Mouse (Mus musculus) C2C12 (cell line): ENCODE results near the gene Samd4b. TPM values are rescaled to one million over a fixed set of nuclear protein-coding genes. Genes with fewer than 3 reads are reported as not detected.

ENCODE experiments used
- H3K27me3 ChIP-seq: one replicate; pipeline ENCODE4 v1.6.1; 2011; ENCODE audit not compliant: control insufficient read depth, insufficient read depth, insufficient read length
- H3K36me3 ChIP-seq: one replicate; pipeline ENCODE4 v1.6.1; 2011; ENCODE audit not compliant: control insufficient read depth, insufficient read depth
- H3K4me3 ChIP-seq: one replicate; pipeline ENCODE4 v1.5.1; 2011; ENCODE audit warnings: mild to moderate bottlenecking, control low read depth; ENCODE audit not compliant: poor library complexity, insufficient read depth, severe bottlenecking
- H3K79me2 ChIP-seq: one replicate; pipeline ENCODE4 v1.6.1; 2011; ENCODE audit not compliant: control insufficient read depth, insufficient read depth
- H3K79me3 ChIP-seq: one replicate; pipeline ENCODE4 v1.6.1; 2011; ENCODE audit warnings: low read depth, control low read depth
- H3ac ChIP-seq: one replicate; pipeline ENCODE3; 2011; ENCODE audit warnings: low read depth; ENCODE audit not compliant: control insufficient read depth, insufficient read length
- CEBPB ChIP-seq: IDR thresholded peaks from one replicate; pipeline ENCODE4 v1.6.1; 2011; ENCODE audit warnings: low read depth, mild to moderate bottlenecking, control low read depth, moderate library complexity
- CTCF ChIP-seq: IDR thresholded peaks from one replicate; pipeline ENCODE4 v1.5.1; 2011; ENCODE audit not compliant: control insufficient read depth, insufficient read depth, insufficient read length
- FOSL1 ChIP-seq: IDR thresholded peaks from one replicate; pipeline ENCODE4 v1.8.0; 2011; ENCODE audit warnings: mild to moderate bottlenecking, low read length; ENCODE audit not compliant: poor library complexity, insufficient read depth, severe bottlenecking
- MAX ChIP-seq: IDR thresholded peaks from one replicate; pipeline ENCODE4 v1.6.1; 2011; ENCODE audit warnings: mild to moderate bottlenecking, control low read depth
- MYOD1 ChIP-seq: IDR thresholded peaks from one replicate; pipeline ENCODE4 v1.6.1; 2011; ENCODE audit warnings: low read depth; ENCODE audit not compliant: control insufficient read depth, insufficient read length
- MYOG ChIP-seq: IDR thresholded peaks from one replicate; pipeline ENCODE4 v1.6.1; 2011; ENCODE audit not compliant: control insufficient read depth, insufficient read length; ENCODE audit errors: extremely low read depth
- USF1 ChIP-seq: IDR thresholded peaks from one replicate; pipeline ENCODE4 v1.6.1; 2011; ENCODE audit warnings: low read depth, mild to moderate bottlenecking, control low read depth, moderate library complexity
- polyA plus RNA-seq: library from polyadenylated mRNA; unstranded; fragments of >200 nt; fragmentation: generic; extraction: Trizol; gene quantifications from one replicate; pipeline ENCODE4 v1.2.1, GENCODE M21; 2012; ENCODE audit warnings: missing spikeins

The Samd4b gene
- polyA plus RNA-seq, 1 experiment, result 42.6 TPM

DNA sequence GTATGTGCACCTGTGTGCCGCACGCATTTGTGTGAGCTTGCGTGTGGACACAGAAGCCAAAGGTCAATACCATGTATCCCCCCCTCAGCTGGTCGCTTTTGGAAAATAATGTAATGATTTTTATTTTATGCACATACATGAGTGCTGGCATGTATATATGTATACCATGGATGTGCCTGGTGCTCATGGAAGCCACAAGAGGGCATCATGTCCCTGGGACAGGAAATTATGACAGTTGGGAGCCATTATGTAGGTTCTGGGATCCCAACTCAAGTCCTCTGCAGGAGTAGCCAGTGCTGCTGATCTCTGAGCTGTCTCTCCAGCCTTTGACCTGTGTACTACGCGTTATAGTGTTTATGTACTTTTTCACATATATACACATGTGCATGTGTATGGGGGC is 121.8 kb downstream of the Samd4b start:
- H3K79me3 ChIP-seq, result no peaks in the 10 kb centered on the region
- H3ac ChIP-seq, result no peak overlapping the region
- H3K79me2 ChIP-seq, result no peaks in the 10 kb centered on the region
- no peak overlapping the region for H3K4me3 ChIP-seq
- H3K36me3 ChIP-seq, result no peaks in the 10 kb centered on the region
- H3K27me3 ChIP-seq, result peaks cover 29% of the 10 kb centered on the region
- no peak for TF ChIP-seq MYOG

DNA sequence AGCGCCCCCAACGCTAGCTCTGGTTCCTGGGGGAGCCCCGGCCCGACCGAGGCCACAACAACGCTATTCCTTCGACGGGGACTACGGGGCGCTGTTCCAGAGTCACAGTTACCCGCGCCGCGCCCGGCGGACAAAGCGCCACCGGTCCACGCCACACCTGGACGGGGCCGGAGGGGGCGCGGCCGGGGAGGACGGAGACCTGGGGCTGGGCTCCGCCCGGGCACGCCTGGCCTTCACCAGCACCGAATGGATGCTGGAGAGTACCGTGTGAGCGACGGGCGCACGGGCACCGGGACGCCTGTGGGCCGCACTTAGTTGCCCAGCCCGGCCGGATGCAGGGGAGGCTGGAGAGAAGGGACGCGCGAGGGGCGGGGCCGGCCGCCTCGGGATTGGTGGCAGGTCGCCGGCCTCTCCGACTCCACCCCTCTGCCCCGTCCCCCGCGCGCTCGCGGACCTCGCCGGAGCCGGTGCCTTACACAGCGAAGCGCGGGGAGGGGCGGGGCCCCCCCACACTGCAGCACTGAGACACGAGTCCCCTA is 130.7 kb downstream of the Samd4b start:
- TF ChIP-seq CTCF (no peak), FOSL1 (no peak), MYOG (no peak), CEBPB (no peak), MAX (no peak), MYOD1 (no peak), USF1 (no peak)
- Histone ChIP-seq H3K4me3 (no peak overlapping the region), H3ac (no peak overlapping the region), H3K36me3 (no peaks in the 10 kb centered on the region), H3K79me3 (no peaks in the 10 kb centered on the region), H3K79me2 (no peaks in the 10 kb centered on the region), H3K27me3 (peaks cover 38% of the 10 kb centered on the region)

DNA sequence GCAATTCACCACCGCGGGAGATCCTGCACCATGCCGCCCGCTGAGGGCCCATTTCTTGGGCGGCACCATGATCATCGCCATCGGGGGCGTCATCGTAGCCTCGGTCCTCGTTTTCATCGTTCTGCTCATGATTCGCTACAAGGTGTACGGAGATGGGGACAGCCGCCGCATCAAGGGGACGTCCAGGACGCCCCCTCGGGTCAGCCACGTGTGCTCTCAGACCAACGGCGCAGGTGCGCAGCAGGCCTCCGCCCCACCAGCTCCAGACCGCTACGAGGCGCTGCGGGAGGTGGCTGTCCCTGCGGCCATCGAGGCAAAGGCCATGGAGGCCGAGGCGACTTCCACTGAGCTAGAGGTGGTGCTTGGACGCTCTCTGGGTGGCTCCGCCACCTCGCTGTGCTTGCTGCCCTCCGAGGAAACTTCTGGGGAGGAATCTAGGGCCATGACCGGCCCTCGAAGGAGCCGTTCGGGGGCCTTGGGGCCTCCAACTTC is 131.2 kb downstream of the Samd4b start:
- Histone ChIP-seq H3K36me3 (no peaks in the 10 kb centered on the region), H3K79me2 (no peaks in the 10 kb centered on the region), H3K4me3 (no peak overlapping the region), H3ac (no peak overlapping the region), H3K27me3 (peaks cover 40% of the 10 kb centered on the region), H3K79me3 (no peaks in the 10 kb centered on the region)
- TF ChIP-seq MAX, result no peak
- TF ChIP-seq FOSL1, result no peak
- no peak for TF ChIP-seq CEBPB

DNA sequence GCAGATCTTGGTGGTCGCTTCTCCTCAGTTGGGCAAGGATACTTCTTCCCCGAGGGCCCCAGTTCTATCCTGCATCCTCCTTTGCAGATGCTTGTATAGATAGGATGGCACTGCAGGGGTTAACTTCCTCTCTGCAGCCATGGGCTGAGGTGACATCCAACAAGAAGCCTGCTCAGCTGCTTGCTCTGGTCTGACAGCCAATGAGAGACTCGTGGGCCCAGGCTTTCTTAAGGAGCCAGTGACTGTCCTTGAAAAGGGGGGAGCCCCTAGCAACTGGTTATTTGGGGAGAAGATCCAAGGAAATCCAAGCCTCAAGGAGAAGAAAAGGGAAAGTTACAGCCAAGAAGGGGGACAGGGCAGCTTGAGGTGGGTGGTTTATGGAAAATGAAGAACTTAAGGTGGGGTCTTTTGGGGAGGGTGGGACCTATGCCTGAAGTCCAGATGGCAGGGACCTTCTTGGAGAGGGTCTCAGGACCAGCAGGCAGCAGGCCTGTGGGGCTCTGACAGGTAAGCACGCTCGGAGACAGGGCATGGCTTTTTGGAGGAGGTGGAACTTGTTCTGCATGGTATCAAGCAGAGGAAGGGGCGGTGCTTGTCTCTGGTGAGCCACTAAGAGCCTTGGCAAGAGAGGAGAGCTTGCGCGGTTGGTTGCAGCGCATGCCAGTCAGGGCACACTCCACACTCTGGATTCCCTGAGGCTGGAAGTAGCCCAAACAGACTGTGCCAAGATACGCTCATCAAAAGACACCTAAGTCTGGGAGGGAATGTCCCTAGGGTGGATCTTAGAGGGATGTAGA is 133.3 kb downstream of the Samd4b start:
- H3K27me3 ChIP-seq, result peaks cover 31% of the 10 kb centered on the region

DNA sequence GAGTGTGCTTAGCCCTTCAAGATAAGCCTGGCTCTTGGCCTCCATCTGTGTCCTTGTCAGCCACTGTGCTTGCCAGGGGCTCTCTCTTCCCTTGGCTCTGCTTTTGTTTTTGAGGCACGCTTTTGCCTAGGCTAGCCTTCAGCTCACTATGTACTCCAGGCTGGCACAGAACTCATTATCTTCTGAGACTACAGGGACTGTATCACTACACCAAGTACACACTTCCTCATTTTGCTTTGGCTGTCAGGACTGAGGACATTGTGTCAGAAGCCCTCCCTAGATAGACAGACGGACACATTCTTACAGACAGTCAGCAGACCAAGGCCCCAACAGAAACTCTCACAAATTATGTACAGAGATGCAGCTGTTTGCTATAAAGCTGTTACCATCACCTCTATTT is 135.2 kb downstream of the Samd4b start:
- Histone ChIP-seq H3K79me2 (no peaks in the 10 kb centered on the region), H3K36me3 (no peaks in the 10 kb centered on the region), H3ac (no peak overlapping the region), H3K4me3 (no peak overlapping the region), H3K79me3 (no peaks in the 10 kb centered on the region), H3K27me3 (peaks cover 30% of the 10 kb centered on the region)
- no peak for TF ChIP-seq FOSL1
- TF ChIP-seq MAX, result no peak
- TF ChIP-seq MYOG, result no peak
- TF ChIP-seq MYOD1, result no peak
- TF ChIP-seq USF1, result no peak
- no peak for TF ChIP-seq CEBPB
- no peak for TF ChIP-seq CTCF

More for the DNA sequence above, 133.3 kb downstream of the Samd4b start:
- no peak overlapping the region for H3ac ChIP-seq
- no peaks in the 10 kb centered on the region for H3K79me3 ChIP-seq
- H3K79me2 ChIP-seq, result no peaks in the 10 kb centered on the region
- no peaks in the 10 kb centered on the region for H3K36me3 ChIP-seq
- no peak overlapping the region for H3K4me3 ChIP-seq
- TF ChIP-seq USF1, result no peak
- TF ChIP-seq CEBPB, result no peak
- TF ChIP-seq MYOG, result no peak
- TF ChIP-seq MYOD1, result no peak
- TF ChIP-seq FOSL1, result no peak
- no peak for TF ChIP-seq MAX
- TF ChIP-seq CTCF, result no peak

DNA sequence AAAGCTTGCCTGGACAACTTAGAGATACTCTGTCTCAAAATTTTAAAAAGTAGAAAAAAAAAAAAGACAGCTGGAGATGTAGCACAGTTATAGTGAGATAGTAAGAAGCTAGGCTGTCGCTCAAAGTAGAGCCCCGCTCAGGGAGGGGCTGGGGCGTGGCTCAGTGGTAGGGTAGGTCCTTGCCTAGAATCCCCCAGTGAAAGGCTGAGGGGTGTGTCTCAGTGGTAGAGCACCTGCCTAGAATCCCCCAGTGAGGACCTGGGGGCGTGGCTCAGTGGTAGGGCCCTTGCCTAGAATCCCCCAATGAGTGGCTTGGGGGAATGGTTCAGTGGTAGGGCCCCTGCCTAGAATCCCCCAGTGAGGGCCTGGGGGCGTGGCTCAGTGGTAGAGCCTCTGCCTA is 137.6 kb downstream of the Samd4b start:
- peaks cover 22% of the 10 kb centered on the region for H3K27me3 ChIP-seq
- no peak overlapping the region for H3ac ChIP-seq
- no peak overlapping the region for H3K4me3 ChIP-seq
- H3K79me2 ChIP-seq, result no peaks in the 10 kb centered on the region
- H3K36me3 ChIP-seq, result no peaks in the 10 kb centered on the region
- H3K79me3 ChIP-seq, result no peaks in the 10 kb centered on the region
- TF ChIP-seq CTCF (no peak), USF1 (no peak), MYOD1 (no peak), MYOG (no peak)
